Mouse (Mus musculus): ENCODE data around the gene Myrfl. TPM values are rescaled to one million over a fixed set of nuclear protein-coding genes. Genes with fewer than 3 reads are reported as not detected.

Gene Myrfl
- polyA plus RNA-seq, 1 experiment from 2014 or later, result 0.19 TPM

GRCm38 (mm10) chr10:116746281-116747011 lies 150.3 kb downstream of the Myrfl start:
- Histone ChIP-seq H3K4me2 (no peak overlapping the region), H3K36me3 (no peaks in the 10 kb centered on the region), H3K9ac (no peak overlapping the region), H3K4me1 (peaks cover 6% of the 10 kb centered on the region; the same call in 1 of the 2 replicates), H3K27me3 (no peaks in the 10 kb centered on the region), H3K9me3 (no peaks in the 10 kb centered on the region), H3K27ac (no peak overlapping the region), H3K4me3 (no peak overlapping the region)
- 72% methylated on average over 10 of the region's 10 CpGs for WGBS
- ATAC-seq (ENCODE audit: insufficient number of reproducible peaks, low FRiP score, low TSS enrichment, low read depth), result no peak

DNA sequence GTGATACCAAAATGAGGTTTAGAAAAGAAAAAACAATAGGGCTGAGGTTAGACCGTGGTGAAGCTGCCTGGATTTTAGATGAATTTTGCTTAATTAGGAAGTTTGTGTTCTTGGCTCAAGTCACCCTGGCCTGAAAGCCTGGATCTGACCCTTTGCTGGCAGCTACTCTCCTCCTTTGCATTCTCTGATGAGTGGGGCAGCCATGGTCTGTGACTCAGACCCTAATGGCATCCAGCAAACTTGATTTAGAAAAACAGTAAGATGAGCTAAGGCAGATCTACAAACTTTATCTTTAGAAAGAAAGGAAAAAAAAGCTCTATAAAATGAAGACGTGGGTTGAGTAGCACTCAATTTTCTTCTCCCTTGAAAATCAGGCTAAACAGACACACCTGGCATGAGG lies 154.0 kb downstream of the Myrfl start:
- Histone ChIP-seq H3K27ac (no peak overlapping the region), H3K4me1 (peaks cover 24% of the 10 kb centered on the region), H3K36me3 (no peaks in the 10 kb centered on the region), H3K9me3 (no peaks in the 10 kb centered on the region), H3K4me3 (no peak overlapping the region), H3K27me3 (no peaks in the 10 kb centered on the region), H3K4me2 (no peak overlapping the region), H3K9ac (no peak overlapping the region)
- ATAC-seq (ENCODE audit: insufficient number of reproducible peaks, low FRiP score, low TSS enrichment, low read depth), result no peak
- WGBS, result 68% methylated on average over 2 of the region's 2 CpGs

- WGBS, result 87% methylated on average over 8 of the region's 8 CpGs
- no peak overlapping the region for H3K27ac ChIP-seq
- ATAC-seq (ENCODE audit: insufficient number of reproducible peaks, low FRiP score, low TSS enrichment, low read depth), result no peak
Measured at GRCm38 (mm10) chr10:116742189-116742588, 154.5 kb downstream of the Myrfl start.

DNA sequence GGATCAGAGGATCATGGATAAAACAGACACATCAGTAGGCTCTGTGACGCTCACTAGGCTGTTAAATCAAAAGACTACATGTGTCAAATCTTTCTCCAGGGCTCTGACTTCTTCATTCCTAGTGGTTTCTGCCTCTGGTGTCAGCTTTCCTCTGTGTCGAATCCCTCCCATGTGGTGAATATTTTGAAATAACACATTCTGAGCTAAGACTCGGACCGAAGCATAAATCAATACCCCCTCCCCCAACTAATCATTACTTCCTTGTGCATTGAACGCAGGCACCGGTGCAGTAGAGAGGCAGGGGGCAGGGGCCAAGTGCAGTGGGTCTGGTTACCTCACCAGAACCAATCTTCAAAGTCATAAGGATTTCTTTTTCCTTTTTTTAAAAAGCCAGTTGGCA lies 155.4 kb downstream of the Myrfl start:
- 28% methylated on average over 6 of the region's 6 CpGs for WGBS
- Histone ChIP-seq H3K4me3 (no peak overlapping the region), H3K27ac (peak overlapping the region; percentile 78; the same call in 1 of the 2 replicates), H3K9me3 (no peaks in the 10 kb centered on the region), H3K9ac (no peak overlapping the region), H3K36me3 (no peaks in the 10 kb centered on the region), H3K27me3 (no peaks in the 10 kb centered on the region), H3K4me2 (no peak overlapping the region), H3K4me1 (peaks cover 24% of the 10 kb centered on the region)
- ATAC-seq (ENCODE audit: insufficient number of reproducible peaks, low FRiP score, low TSS enrichment, low read depth), result no peak

More at GRCm38 (mm10) chr10:116742189-116742588, 154.5 kb downstream of the Myrfl start:
- H3K9me3 ChIP-seq, result no peaks in the 10 kb centered on the region
- peaks cover 24% of the 10 kb centered on the region for H3K4me1 ChIP-seq
- no peak overlapping the region for H3K4me2 ChIP-seq
- H3K9ac ChIP-seq, result no peak overlapping the region
- H3K36me3 ChIP-seq, result no peaks in the 10 kb centered on the region
- H3K4me3 ChIP-seq, result no peak overlapping the region
- H3K27me3 ChIP-seq, result no peaks in the 10 kb centered on the region

DNA sequence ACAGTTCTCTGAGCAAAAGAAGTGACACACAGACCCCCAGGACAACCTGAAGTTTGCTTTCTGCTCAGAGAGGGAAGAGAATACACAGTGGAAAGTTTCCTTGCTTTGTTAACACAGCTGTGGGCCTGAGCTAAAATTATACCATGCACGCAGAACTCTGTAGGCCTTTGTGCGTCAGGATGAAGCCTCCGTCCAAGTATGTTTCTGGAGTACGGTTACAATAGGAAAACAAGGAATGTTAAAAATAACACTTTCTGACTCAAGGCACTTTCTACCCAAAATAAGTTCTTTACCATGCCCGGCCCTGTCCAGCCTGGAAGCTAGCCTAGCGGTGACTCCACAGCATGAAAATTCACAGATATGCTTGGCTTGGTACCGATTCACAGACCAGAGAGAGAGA lies 156.6 kb downstream of the Myrfl start:
- Histone ChIP-seq H3K4me2 (no peak overlapping the region), H3K9ac (no peak overlapping the region), H3K27me3 (no peaks in the 10 kb centered on the region), H3K4me1 (peaks cover 28% of the 10 kb centered on the region), H3K27ac (peak overlapping the region; percentile 78), H3K4me3 (no peak overlapping the region), H3K36me3 (no peaks in the 10 kb centered on the region), H3K9me3 (no peaks in the 10 kb centered on the region)
- ATAC-seq (ENCODE audit: insufficient number of reproducible peaks, low FRiP score, low TSS enrichment, low read depth), result 0 out of 2 replicates have a peak, but pooled peaks have one; percentile 56
- WGBS, result 41% methylated on average over 7 of the region's 7 CpGs

GRCm38 (mm10) chr10:116738533-116738932 lies 158.2 kb downstream of the Myrfl start:
- H3K4me3 ChIP-seq, result no peak overlapping the region
- no peak overlapping the region for H3K9ac ChIP-seq
- no peak for ATAC-seq (ENCODE audit: insufficient number of reproducible peaks, low FRiP score, low TSS enrichment, low read depth)
- no peaks in the 10 kb centered on the region for H3K9me3 ChIP-seq
- H3K36me3 ChIP-seq, result no peaks in the 10 kb centered on the region
- no peak overlapping the region for H3K4me2 ChIP-seq
- peaks cover 28% of the 10 kb centered on the region for H3K4me1 ChIP-seq
- no peaks in the 10 kb centered on the region for H3K27me3 ChIP-seq
- H3K27ac ChIP-seq, result no peak overlapping the region
- 85% methylated on average over 8 of the region's 8 CpGs for WGBS

- Histone ChIP-seq H3K9ac (no peak overlapping the region), H3K27ac (no peak overlapping the region), H3K4me2 (no peak overlapping the region), H3K27me3 (no peaks in the 10 kb centered on the region), H3K4me3 (no peak overlapping the region), H3K36me3 (no peaks in the 10 kb centered on the region), H3K4me1 (peaks cover 23% of the 10 kb centered on the region), H3K9me3 (no peaks in the 10 kb centered on the region)
- 75% methylated on average over 8 of the region's 8 CpGs for WGBS
- ATAC-seq (ENCODE audit: insufficient number of reproducible peaks, low FRiP score, low TSS enrichment, low read depth), result no peak
Measured at GRCm38 (mm10) chr10:116735607-116736006, 161.1 kb downstream of the Myrfl start.

DNA sequence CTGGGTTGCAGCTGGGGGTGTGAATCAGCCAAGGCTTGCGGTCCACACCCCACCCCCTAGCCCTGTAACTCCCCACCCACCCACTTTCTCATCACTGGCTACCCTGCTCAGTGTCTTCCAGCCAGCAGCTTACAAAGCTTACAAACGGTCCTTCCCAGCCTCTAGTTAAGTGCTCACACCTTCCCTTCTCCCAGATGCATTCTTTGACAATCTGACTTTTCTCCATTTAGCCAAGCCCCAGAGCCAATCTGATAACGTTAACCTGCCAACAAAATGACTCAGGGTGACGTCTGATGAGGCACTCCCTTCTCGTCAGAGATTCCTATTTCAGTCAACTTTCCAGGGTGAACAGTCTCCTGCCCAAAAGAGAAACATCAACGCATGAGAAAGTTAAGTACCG lies 163.1 kb downstream of the Myrfl start:
- Histone ChIP-seq H3K4me2 (no peak overlapping the region), H3K36me3 (no peaks in the 10 kb centered on the region), H3K4me1 (peaks cover 10% of the 10 kb centered on the region), H3K4me3 (no peak overlapping the region), H3K27me3 (no peaks in the 10 kb centered on the region), H3K9ac (no peak overlapping the region), H3K27ac (no peak overlapping the region), H3K9me3 (no peaks in the 10 kb centered on the region)
- ATAC-seq (ENCODE audit: insufficient number of reproducible peaks, low FRiP score, low TSS enrichment, low read depth), result no peak
- 61% methylated on average over 7 of the region's 7 CpGs for WGBS

DNA sequence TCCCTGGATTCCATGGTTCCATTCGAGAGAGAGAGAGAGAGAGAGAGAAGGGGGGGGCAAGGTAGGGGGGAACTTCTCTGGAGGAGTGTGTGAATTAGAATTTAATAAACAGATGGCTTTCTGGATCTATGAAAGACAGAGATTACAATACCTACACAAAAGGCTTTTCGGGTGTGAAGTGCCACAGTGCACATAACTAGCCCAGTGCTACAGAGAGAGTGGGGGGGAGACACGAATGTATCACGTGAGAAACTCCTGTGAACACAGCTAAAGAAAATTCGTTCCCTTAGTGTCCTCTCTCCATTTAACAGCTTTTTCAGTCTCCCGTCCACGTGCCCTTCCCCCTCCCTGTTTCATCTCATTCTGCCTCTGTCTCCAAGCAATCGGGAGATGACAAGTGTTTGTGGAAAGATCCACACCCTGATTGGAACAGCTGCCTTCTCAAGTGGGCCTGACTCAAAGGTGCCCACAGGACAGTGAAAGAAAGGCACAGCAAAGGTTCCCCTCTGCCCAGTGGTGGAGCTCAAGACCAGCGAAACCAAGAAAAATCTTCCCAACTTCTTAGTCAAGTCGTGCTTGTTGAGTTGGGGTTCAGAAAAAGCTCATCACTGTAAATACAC lies 166.6 kb downstream of the Myrfl start:
- H3K36me3 ChIP-seq, result no peaks in the 10 kb centered on the region
- WGBS, result 62% methylated on average over 10 of the region's 10 CpGs
- peaks cover 14% of the 10 kb centered on the region for H3K4me1 ChIP-seq
- H3K9me3 ChIP-seq, result no peaks in the 10 kb centered on the region
- H3K27ac ChIP-seq, result no peak overlapping the region
- no peak overlapping the region for H3K4me3 ChIP-seq
- H3K4me2 ChIP-seq, result no peak overlapping the region
- H3K9ac ChIP-seq, result no peak overlapping the region
- ATAC-seq (ENCODE audit: insufficient number of reproducible peaks, low FRiP score, low TSS enrichment, low read depth), result no peak
- no peaks in the 10 kb centered on the region for H3K27me3 ChIP-seq

DNA sequence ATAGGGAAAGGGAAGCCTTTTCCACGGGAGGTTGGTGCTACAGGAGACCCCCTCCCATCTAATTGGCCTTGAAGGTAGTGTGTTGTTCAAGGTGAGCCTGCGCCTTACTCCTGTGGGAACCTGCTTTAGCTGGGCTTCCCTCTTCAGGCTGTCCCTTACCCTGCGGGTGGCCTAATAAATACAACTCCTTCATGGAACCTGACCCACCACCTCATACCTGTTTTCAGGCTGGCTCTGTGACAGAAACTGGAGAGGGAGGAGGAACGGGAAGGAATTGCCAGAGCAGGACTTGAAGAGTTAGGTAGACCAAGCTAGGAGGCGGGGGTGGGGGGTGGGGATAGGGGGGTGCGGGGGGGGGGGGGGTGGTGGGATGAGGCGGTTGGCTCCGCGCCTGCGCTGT lies 167.9 kb downstream of the Myrfl start:
- Histone ChIP-seq H3K27ac (no peak overlapping the region), H3K4me1 (peaks cover 14% of the 10 kb centered on the region), H3K4me2 (no peak overlapping the region), H3K36me3 (no peaks in the 10 kb centered on the region), H3K9me3 (no peaks in the 10 kb centered on the region), H3K9ac (no peak overlapping the region), H3K27me3 (no peaks in the 10 kb centered on the region), H3K4me3 (no peak overlapping the region)
- ATAC-seq (ENCODE audit: insufficient number of reproducible peaks, low FRiP score, low TSS enrichment, low read depth), result no peak
- WGBS, result 70% methylated on average over 6 of the region's 10 CpGs

DNA sequence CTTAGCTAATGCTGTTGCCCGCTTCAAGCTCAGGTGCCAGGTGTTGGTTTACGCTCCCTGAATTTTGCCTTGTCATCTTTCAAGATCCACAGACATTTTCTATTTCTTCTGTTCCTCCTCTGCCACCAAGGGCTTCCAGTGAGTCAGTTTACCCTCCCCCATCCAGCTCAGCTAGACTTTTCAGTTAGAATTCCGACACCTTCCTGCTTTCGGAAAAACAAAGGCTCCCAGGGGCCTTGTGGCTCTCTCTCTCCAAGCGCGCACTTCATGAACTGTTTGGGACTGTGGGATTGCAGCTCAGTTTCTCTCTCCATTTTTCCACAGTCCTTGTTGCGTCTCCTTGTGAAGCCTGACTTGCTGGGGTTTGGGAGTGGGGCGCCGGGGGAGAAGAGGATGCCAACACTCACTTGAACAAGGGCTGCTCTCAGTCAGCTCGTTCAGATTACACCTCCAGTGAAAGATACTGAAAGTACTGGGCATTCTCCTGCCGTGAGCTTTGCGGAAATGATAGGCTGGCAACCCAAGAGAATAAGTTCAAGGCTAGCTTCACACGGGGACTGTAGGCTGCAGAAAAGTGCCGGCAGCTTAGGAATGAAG lies 168.9 kb downstream of the Myrfl start:
- peak overlapping the region; percentile 31 for H3K4me2 ChIP-seq
- H3K4me1 ChIP-seq, result peaks cover 14% of the 10 kb centered on the region
- ATAC-seq (ENCODE audit: insufficient number of reproducible peaks, low FRiP score, low TSS enrichment, low read depth), result no peak
- H3K27me3 ChIP-seq, result no peaks in the 10 kb centered on the region
- WGBS, result 29% methylated on average over 14 of the region's 14 CpGs
- H3K27ac ChIP-seq, result peak overlapping the region; percentile 4; the same call in 1 of the 2 replicates
- H3K4me3 ChIP-seq, result 0 out of 2 replicates have a peak overlapping the region, but pooled peaks have one; percentile 12
- no peaks in the 10 kb centered on the region for H3K9me3 ChIP-seq
- no peak overlapping the region for H3K9ac ChIP-seq
- no peaks in the 10 kb centered on the region for H3K36me3 ChIP-seq

All from limb, embryonic 15.5 days (tissue).